Comparison of ENCODE assay signal across 9 mouse cellular contexts in the genomic region with DNA sequence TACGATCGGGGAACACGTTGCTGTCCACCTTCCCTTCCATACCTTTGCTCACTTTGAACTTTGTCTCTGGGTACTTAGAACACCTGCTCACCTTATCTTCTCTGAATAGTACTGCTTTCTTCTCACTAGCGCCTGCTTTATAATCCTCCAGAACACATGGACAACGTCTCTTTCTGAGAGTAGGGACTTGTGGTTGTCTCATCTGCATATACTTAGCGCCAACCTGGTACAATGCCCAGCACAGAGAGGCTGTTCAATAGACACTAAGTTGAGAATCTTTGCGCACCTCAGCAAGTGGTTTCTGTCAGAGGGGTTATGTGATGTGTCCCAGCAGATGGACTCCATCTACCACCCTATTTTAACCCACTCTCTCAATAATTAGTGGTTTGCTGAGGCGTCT. TPM values are rescaled to one million over a fixed set of nuclear protein-coding genes. Genes with fewer than 3 reads are reported as not detected.
DNase-seq lines count a peak whose midpoint lies in the region; ATAC-seq and TF ChIP-seq lines count a peak whose summit lies in the region.
"Had no signal": no experiment of that assay in that cellular context is flagged by ENCODE, and none has a peak within 500 bp of the region (broad histone marks: within the 10 kb centered on the region; RNA-seq: fewer than 3 reads in every experiment).

No protein-coding gene starts in this region.

- DNase-seq in kidney, postnatal 10 days, result no peak
- DNase-seq in induced T-regulatory cell, adult 2 months (ENCODE audit: low read depth), result peak; percentile 42
- no peak for DNase-seq in cerebellum, adult 11-12 months
- DNase-seq in cerebellum, adult 11 months, result no peak
- no peak for DNase-seq in right cerebral cortex, adult 2 months (ENCODE audit: low spot score in 2 of 2)
- DNase-seq: kidney, adult 8-10 months had no signal

- H3K4me1 ChIP-seq in kidney, embryonic 16.5 days (ENCODE audit: insufficient read depth, low read length), result peaks cover 22% of the 10 kb centered on the region
- H3K4me1 ChIP-seq in cortical plate, adult 2 months (ENCODE audit: control insufficient read depth, insufficient read depth, low read length), result peaks cover 7% of the 10 kb centered on the region

- H3ac ChIP-seq in myocyte (ENCODE audit: control insufficient read depth, insufficient read length), result peak overlapping the region; percentile 26

- no peak for ATAC-seq in kidney, embryonic 16.5 days (ENCODE audit: low FRiP score, low TSS enrichment)

- H3K79me2 ChIP-seq in myocyte (ENCODE audit: control insufficient read depth, insufficient read depth), result peaks cover 28% of the 10 kb centered on the region

- H3K9me3 ChIP-seq in kidney, embryonic 16.5 days (ENCODE audit: low read length), result no peaks in the 10 kb centered on the region

- no peak for TF ChIP-seq POLR2A in cortical plate, adult 2 months (IDR thresholded peaks at IDR 0.05; ENCODE audit: extremely low read depth, insufficient read depth, low read length)
- TF ChIP-seq POLR2A in myocyte (IDR thresholded peaks at IDR 0.05; ENCODE audit: insufficient read length, low read depth), result no peak

- whole genome bisulfite sequencing in kidney, embryonic 16.5 days, result 55% methylated on average over 8 of the region's 8 CpGs

- H3K27ac ChIP-seq in kidney, embryonic 16.5 days (ENCODE audit: low read length), result no peak overlapping the region
- 0 out of 2 replicates have a peak overlapping the region, but pooled peaks have one; percentile 31 for H3K27ac ChIP-seq in cortical plate, adult 2 months (ENCODE audit: insufficient read depth, low read length)

- H3K27me3 ChIP-seq in kidney, embryonic 16.5 days (ENCODE audit: insufficient read depth, low read length), result no peaks in the 10 kb centered on the region
- no peaks in the 10 kb centered on the region for H3K27me3 ChIP-seq in myocyte (ENCODE audit: control insufficient read depth, insufficient read depth, insufficient read length)

- H3K4me2 ChIP-seq in kidney, embryonic 16.5 days (replicated peaks; ENCODE audit: low read depth, low read length), result peak overlapping the region; percentile 81
- peak overlapping the region; percentile 90 for H3K4me2 ChIP-seq in myocyte (ENCODE audit: low read depth)

- peak overlapping the region; percentile 85 for H3K4me3 ChIP-seq in kidney, embryonic 16.5 days (ENCODE audit: low read length)
- H3K4me3 ChIP-seq in cortical plate, adult 2 months (ENCODE audit: insufficient read depth, low read length), result peak overlapping the region; percentile 47
- peak overlapping the region; percentile 72 for H3K4me3 ChIP-seq in myocyte

- H3K36me3 ChIP-seq in kidney, embryonic 16.5 days (ENCODE audit: insufficient read depth, low read length), result peaks cover 18% of the 10 kb centered on the region
- H3K36me3 ChIP-seq in myocyte (ENCODE audit: control insufficient read depth, insufficient read depth), result peaks cover 17% of the 10 kb centered on the region

- H3K9ac ChIP-seq in kidney, embryonic 16.5 days (replicated peaks; ENCODE audit: low read length), result peak overlapping the region; percentile 76

- no peak for TF ChIP-seq CTCF in cortical plate, adult 2 months (IDR thresholded peaks at IDR 0.05; ENCODE audit: extremely low read depth, insufficient read depth, low read length)

TF ChIP-seq in myocyte, 11 proteins besides CTCF, POLR2A, EP300 and RAD21:
- TF ChIP-seq POLR2AphosphoS2 (IDR thresholded peaks at IDR 0.05; ENCODE audit: insufficient read length, low read depth) (no peak), MYOD1 (IDR thresholded peaks at IDR 0.05; ENCODE audit: control insufficient read depth in 1 of 3, insufficient read length in 2 of 3, low read depth in 2 of 3) (peak in 1 of 3 experiments; percentile 44)
TF ChIP-seq in myocyte: peak in this region for 1.

RNA-seq across cellular contexts. Expression of a gene that starts 1.0 kb away (rescaled TPM):
- polyA plus RNA-seq in kidney, embryonic 16.5 days (2015; fragmentation: Nextera tagmentation; extraction: Ambion mirVana), result 275 and 307 TPM in 2 replicates
- 192 and 197 TPM in 2 replicates for polyA plus RNA-seq in cortical plate, adult 2 months (2012; rRNA removed)
- polyA plus RNA-seq in myocyte (2012; fragmentation: generic; extraction: Trizol), result 383 TPM

RNA-seq across cellular contexts. Expression of a gene that starts 26.7 kb away (rescaled TPM):
- polyA plus RNA-seq in kidney, embryonic 16.5 days (2015; fragmentation: Nextera tagmentation; extraction: Ambion mirVana), result 4.9 and 5.2 TPM in 2 replicates
- 14.4 and 15.2 TPM in 2 replicates for polyA plus RNA-seq in cortical plate, adult 2 months (2012; rRNA removed)
- polyA plus RNA-seq in myocyte (2012; fragmentation: generic; extraction: Trizol), result 4.8 TPM

RNA-seq across cellular contexts. Expression of a gene that starts 40.8 kb away (rescaled TPM):
- 212 and 222 TPM in 2 replicates for polyA plus RNA-seq in kidney, embryonic 16.5 days (2015; fragmentation: Nextera tagmentation; extraction: Ambion mirVana)
- 106 and 111 TPM in 2 replicates for polyA plus RNA-seq in cortical plate, adult 2 months (2012; rRNA removed)
- polyA plus RNA-seq in myocyte (2012; fragmentation: generic; extraction: Trizol), result 461 TPM
